Mouse (Mus musculus): ENCODE measurements around the gene 4930578C19Rik. TPM values are rescaled to one million over a fixed set of nuclear protein-coding genes. Genes with fewer than 3 reads are reported as not detected.
"Not testable (repeated sequence)": the region's sequence is repeated elsewhere in the genome, so short reads cannot be mapped to it uniquely, and the experiment has no call there.

The 4930578C19Rik gene
- 1 to 10 TPM; 5.4 to 7.5 TPM for total RNA-seq (2021)

- peak; percentile 46 for DNase-seq (ENCODE audit: low spot score)
- intact Hi-C loops (cut with DNase I), result no loop called here
Observed at GRCm38 (mm10) chrX:18461198-18461601, at the start of gene 4930578C19Rik. 4930578C19Rik (minus strand) TSS chrX:18461397.

- intact Hi-C loops (cut with DNase I), result no loop called here
- no peak for DNase-seq (ENCODE audit: low spot score)
Observed at GRCm38 (mm10) chrX:18467690-18468089, 6.5 kb upstream of the 4930578C19Rik start.

GRCm38 (mm10) chrX:18462879-18463278 is 1.7 kb upstream of the 4930578C19Rik start:
- intact Hi-C loops (cut with DNase I), result no loop called here
- DNase-seq (ENCODE audit: low spot score), result no peak

GRCm38 (mm10) chrX:18451559-18451958 is 9.6 kb downstream of the 4930578C19Rik start:
- intact Hi-C loops (cut with DNase I), result no loop called here
- no peak for DNase-seq (ENCODE audit: low spot score)

GRCm38 (mm10) chrX:18442066-18442465 is 19.1 kb downstream of the 4930578C19Rik start:
- intact Hi-C loops (cut with DNase I), result loop anchor here (10.0 kb wide), 2 partner anchors 187 to 277 kb away; partner anchors contain the start of gene Kdm6a
- no peak for DNase-seq (ENCODE audit: low spot score)

- intact Hi-C loops (cut with DNase I), result no loop called here
- DNase-seq (ENCODE audit: low spot score), result no peak
Observed at GRCm38 (mm10) chrX:18425451-18425850, 35.7 kb downstream of the 4930578C19Rik start.

- intact Hi-C loops (cut with DNase I), result no loop called here
Observed at GRCm38 (mm10) chrX:18423206-18423605, 38.0 kb downstream of the 4930578C19Rik start.

GRCm38 (mm10) chrX:18420161-18420784 is 40.9 kb downstream of the 4930578C19Rik start:
- intact Hi-C loops (cut with DNase I), result no loop called here
- DNase-seq (ENCODE audit: low spot score), result no peak

More at GRCm38 (mm10) chrX:18423206-18423605, 38.0 kb downstream of the 4930578C19Rik start:
- DNase-seq (ENCODE audit: low spot score), result no peak

GRCm38 (mm10) chrX:18418977-18419376 is 42.2 kb downstream of the 4930578C19Rik start:
- intact Hi-C loops (cut with DNase I), result no loop called here

GRCm38 (mm10) chrX:18414560-18414959 is 46.6 kb downstream of the 4930578C19Rik start:
- DNase-seq (ENCODE audit: low spot score), result no peak
- intact Hi-C loops (cut with DNase I), result no loop called here

More at GRCm38 (mm10) chrX:18418977-18419376, 42.2 kb downstream of the 4930578C19Rik start:
- no peak for DNase-seq (ENCODE audit: low spot score)

GRCm38 (mm10) chrX:18411071-18411840 is 49.9 kb downstream of the 4930578C19Rik start:
- DNase-seq (ENCODE audit: low spot score), result no peak
- intact Hi-C loops (cut with DNase I), result no loop called here

- no peak for DNase-seq (ENCODE audit: low spot score)
- intact Hi-C loops (cut with DNase I), result no loop called here
Observed at GRCm38 (mm10) chrX:18409598-18409997, 51.6 kb downstream of the 4930578C19Rik start.

- no peak for DNase-seq (ENCODE audit: low spot score)
- intact Hi-C loops (cut with DNase I), result no loop called here
Observed at GRCm38 (mm10) chrX:18402296-18402695, 58.9 kb downstream of the 4930578C19Rik start.

GRCm38 (mm10) chrX:18396700-18397099 is 64.5 kb downstream of the 4930578C19Rik start:
- intact Hi-C loops (cut with DNase I), result no loop called here
- DNase-seq (ENCODE audit: low spot score), result no peak

- DNase-seq (ENCODE audit: low spot score); intact Hi-C loops (cut with DNase I): not testable (repeated sequence)
Observed at GRCm38 (mm10) chrX:18384181-18384580, 77.0 kb downstream of the 4930578C19Rik start.

Data from heart, postnatal 25 days (tissue).